Mouse (Mus musculus): ENCODE measurements around the gene Plekhh3. TPM values are rescaled to one million over a fixed set of nuclear protein-coding genes. Genes with fewer than 3 reads are reported as not detected.
"Not testable (repeated sequence)": the region's sequence is repeated elsewhere in the genome, so short reads cannot be mapped to it uniquely, and the experiment has no call there.

Plekhh3 gene
- total RNA-seq, 1 experiment: 3.4 TPM

DNA sequence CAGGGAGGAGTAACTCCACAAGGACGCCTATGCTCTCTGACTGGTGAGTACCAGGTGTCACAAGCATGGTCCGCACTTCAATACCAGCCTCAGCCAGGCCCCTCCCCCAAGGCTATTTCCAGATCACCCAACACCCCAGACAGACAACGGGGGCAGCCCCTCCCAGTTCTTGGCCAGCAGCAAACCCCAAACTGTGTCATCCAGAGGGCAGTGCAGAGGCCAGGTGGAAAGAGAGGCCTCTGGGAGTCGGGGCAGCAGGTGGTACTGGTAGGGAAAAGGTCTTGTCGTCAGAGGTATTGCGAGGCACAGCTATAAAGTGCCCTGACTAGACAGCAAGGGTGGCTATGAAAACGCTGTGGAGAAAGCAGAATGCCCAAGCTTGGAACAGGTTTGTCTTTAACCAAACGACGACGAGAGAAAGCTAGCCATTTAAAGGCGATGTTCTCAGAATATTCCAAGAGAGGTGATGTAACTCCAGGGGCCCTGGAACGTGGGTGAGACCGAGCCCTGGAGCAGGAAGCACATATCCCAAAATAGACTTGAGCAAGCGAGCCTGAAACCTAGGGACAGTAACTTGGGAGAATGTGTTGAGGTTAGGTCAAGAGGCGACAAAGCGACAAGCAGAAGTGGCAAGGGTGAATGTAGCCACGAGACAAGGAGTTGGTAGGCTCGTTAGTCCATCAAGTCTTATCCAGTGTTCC, 40.9 kb downstream of the Plekhh3 start:
- Histone ChIP-seq H3K27ac (ENCODE audit: insufficient read depth, low read depth, low read length, poor library complexity, severe bottlenecking) (no peak overlapping the region), H3K9me3 (ENCODE audit: control insufficient read depth, insufficient read depth, low read depth, low read length) (no peaks in the 10 kb centered on the region), H3K36me3 (ENCODE audit: control insufficient read depth, insufficient read depth, low read length, poor library complexity, severe bottlenecking) (peaks cover 12% of the 10 kb centered on the region; the same call in 1 of the 2 replicates), H3K4me1 (ENCODE audit: control insufficient read depth in 2 of 2, insufficient read depth in 2 of 2, low read length in 2 of 2, poor library complexity in 1 of 2) (peaks cover 0 to 2% of the 10 kb centered on the region in 2 experiments; a peak in 1 of 4 replicates), H3K4me3 (ENCODE audit: insufficient read depth in 1 of 2, low read depth in 1 of 2, low read length in 2 of 2, poor library complexity in 1 of 2, severe bottlenecking in 1 of 2) (no peak overlapping the region), H3K9ac (ENCODE audit: insufficient read depth, low read depth, low read length, poor library complexity, severe bottlenecking) (no peak overlapping the region)
- in situ Hi-C loops (cut with MboI; ENCODE audit: low sequenced_read_pairs in 2 of 2, unreplicated experiment in 2 of 2): no loop called here
- TF ChIP-seq ZC3H11A (IDR thresholded peaks at IDR 0.05; ENCODE audit: borderline replicate concordance, low read depth, low read length) (no peak), ZNF384 (IDR thresholded peaks at IDR 0.05; ENCODE audit: low read depth, low read length) (no peak), CHD2 (IDR thresholded peaks at IDR 0.05; ENCODE audit: low read depth, low read length) (no peak), HCFC1 (IDR thresholded peaks at IDR 0.05; ENCODE audit: borderline replicate concordance, insufficient read depth, low read length) (no peak), MAFK (IDR thresholded peaks at IDR 0.05; ENCODE audit: insufficient read depth, low read depth, low read length) (no peak)
- DNase-seq (ENCODE audit: low read depth, low spot score): no peak

DNA sequence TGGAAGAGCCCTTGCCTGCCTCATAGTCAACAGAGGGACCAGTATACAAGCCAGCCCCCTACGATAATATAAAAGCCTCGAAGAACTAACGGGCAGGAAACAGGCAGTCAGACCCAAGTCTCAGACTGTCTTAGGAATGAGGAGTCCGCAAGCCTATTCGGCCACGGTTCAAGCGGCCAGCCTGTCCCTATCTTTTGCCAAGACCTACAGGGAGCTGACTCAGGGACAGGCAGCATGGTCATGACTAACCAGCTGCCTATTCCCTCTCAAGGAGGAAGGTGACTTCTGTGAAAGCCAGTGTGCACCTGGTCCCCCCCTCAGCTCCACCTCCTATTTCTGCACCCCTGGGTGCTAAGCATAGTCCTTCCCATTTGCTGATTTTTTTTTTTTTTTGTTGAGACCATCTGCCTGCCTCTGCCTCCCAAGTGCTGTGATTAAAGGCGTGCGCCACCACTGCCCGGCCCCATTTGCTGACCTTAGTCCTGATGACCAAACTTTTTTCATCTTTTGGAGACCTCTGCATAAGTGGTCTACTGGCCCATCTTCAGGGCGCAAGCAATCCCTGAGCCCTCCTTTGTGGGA, 42.1 kb downstream of the Plekhh3 start:
- no peak overlapping the region for H3K9ac ChIP-seq (ENCODE audit: insufficient read depth, low read depth, low read length, poor library complexity, severe bottlenecking)
- in situ Hi-C loops (cut with MboI; ENCODE audit: low sequenced_read_pairs in 2 of 2, unreplicated experiment in 2 of 2): no loop called here
- H3K27ac ChIP-seq (ENCODE audit: insufficient read depth, low read depth, low read length, poor library complexity, severe bottlenecking): no peak overlapping the region
- H3K4me3 ChIP-seq (ENCODE audit: insufficient read depth in 1 of 2, low read depth in 1 of 2, low read length in 2 of 2, poor library complexity in 1 of 2, severe bottlenecking in 1 of 2): no peak overlapping the region
- H3K36me3 ChIP-seq (ENCODE audit: control insufficient read depth, insufficient read depth, low read length, poor library complexity, severe bottlenecking): peaks cover 15% of the 10 kb centered on the region; the same call in 1 of the 2 replicates
- TF ChIP-seq ZC3H11A (IDR thresholded peaks at IDR 0.05; ENCODE audit: borderline replicate concordance, low read depth, low read length): no peak
- no peak for TF ChIP-seq CHD2 (IDR thresholded peaks at IDR 0.05; ENCODE audit: low read depth, low read length)
- TF ChIP-seq ZNF384 (IDR thresholded peaks at IDR 0.05; ENCODE audit: low read depth, low read length): no peak
- no peak for TF ChIP-seq HCFC1 (IDR thresholded peaks at IDR 0.05; ENCODE audit: borderline replicate concordance, insufficient read depth, low read length)
- TF ChIP-seq MAFK (IDR thresholded peaks at IDR 0.05; ENCODE audit: insufficient read depth, low read depth, low read length): no peak
- H3K9me3 ChIP-seq (ENCODE audit: control insufficient read depth, insufficient read depth, low read depth, low read length): no peaks in the 10 kb centered on the region
- DNase-seq (ENCODE audit: low read depth, low spot score): no peak
- H3K4me1 ChIP-seq (ENCODE audit: control insufficient read depth in 2 of 2, insufficient read depth in 2 of 2, low read length in 2 of 2, poor library complexity in 1 of 2): peaks cover 0 to 2% of the 10 kb centered on the region in 2 experiments; a peak in 1 of 4 replicates

DNA sequence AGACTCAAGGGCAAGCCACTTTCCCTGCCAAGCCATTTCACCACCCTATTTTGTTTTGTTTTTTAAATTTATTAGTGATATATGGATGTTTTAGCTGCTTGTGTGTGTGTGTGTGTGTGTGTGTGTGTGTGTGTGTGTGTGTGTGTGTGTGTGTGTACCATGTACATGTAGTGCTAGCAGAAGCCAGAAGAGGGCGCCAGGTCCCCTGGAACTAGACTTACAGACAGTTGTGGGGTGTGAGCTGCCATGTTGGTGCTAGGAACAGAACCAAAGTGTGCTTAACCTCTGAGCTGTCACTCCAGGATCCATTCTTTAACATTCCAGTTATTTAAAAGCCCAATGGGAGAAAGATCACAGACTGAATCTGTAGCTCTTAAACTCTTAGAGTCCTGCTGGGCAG, 44.1 kb downstream of the Plekhh3 start:
- no peak overlapping the region for H3K27ac ChIP-seq (ENCODE audit: insufficient read depth, low read depth, low read length, poor library complexity, severe bottlenecking)
- peaks cover 19% of the 10 kb centered on the region; the same call in 1 of the 2 replicates for H3K36me3 ChIP-seq (ENCODE audit: control insufficient read depth, insufficient read depth, low read length, poor library complexity, severe bottlenecking)
- H3K9ac ChIP-seq (ENCODE audit: insufficient read depth, low read depth, low read length, poor library complexity, severe bottlenecking): no peak overlapping the region
- H3K4me3 ChIP-seq (ENCODE audit: insufficient read depth in 1 of 2, low read depth in 1 of 2, low read length in 2 of 2, poor library complexity in 1 of 2, severe bottlenecking in 1 of 2): no peak overlapping the region
- TF ChIP-seq MAFK (IDR thresholded peaks at IDR 0.05; ENCODE audit: insufficient read depth, low read depth, low read length) (no peak), ZC3H11A (IDR thresholded peaks at IDR 0.05; ENCODE audit: borderline replicate concordance, low read depth, low read length) (no peak), ZNF384 (IDR thresholded peaks at IDR 0.05; ENCODE audit: low read depth, low read length) (no peak), CHD2 (IDR thresholded peaks at IDR 0.05; ENCODE audit: low read depth, low read length) (no peak), HCFC1 (IDR thresholded peaks at IDR 0.05; ENCODE audit: borderline replicate concordance, insufficient read depth, low read length) (no peak)
- no peaks in the 10 kb centered on the region for H3K9me3 ChIP-seq (ENCODE audit: control insufficient read depth, insufficient read depth, low read depth, low read length)
- DNase-seq (ENCODE audit: low read depth, low spot score): no peak
- peaks cover 0 to 2% of the 10 kb centered on the region in 2 experiments; a peak in 1 of 4 replicates for H3K4me1 ChIP-seq (ENCODE audit: control insufficient read depth in 2 of 2, insufficient read depth in 2 of 2, low read length in 2 of 2, poor library complexity in 1 of 2)
- in situ Hi-C loops (cut with MboI; ENCODE audit: low sequenced_read_pairs in 2 of 2, unreplicated experiment in 2 of 2): no loop called here

DNA sequence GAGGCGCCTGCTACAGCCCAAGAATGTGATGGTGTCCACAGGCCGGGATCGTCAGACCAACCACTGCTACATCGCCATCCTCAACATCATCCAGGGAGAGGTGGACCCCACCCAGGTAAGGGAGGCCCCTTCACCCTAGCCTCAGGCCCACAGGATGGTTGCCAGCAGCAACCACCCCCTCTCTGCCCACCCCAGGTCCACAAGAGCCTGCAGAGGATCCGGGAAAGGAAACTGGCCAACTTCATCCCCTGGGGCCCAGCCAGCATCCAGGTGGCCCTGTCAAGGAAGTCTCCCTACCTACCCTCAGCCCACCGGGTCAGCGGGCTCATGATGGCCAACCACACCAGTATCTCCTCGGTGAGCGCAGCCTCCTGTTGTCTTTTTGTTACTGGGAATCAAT, 46.1 kb downstream of the Plekhh3 start:
- in situ Hi-C loops (cut with MboI; ENCODE audit: low sequenced_read_pairs in 2 of 2, unreplicated experiment in 2 of 2): not testable (repeated sequence)
- H3K36me3 ChIP-seq (ENCODE audit: control insufficient read depth, insufficient read depth, low read length, poor library complexity, severe bottlenecking): peaks cover 19% of the 10 kb centered on the region; the same call in 1 of the 2 replicates

GRCm38 (mm10) chr11:101124494-101124893, 46.7 kb downstream of the Plekhh3 start:
- H3K9me3 ChIP-seq (ENCODE audit: control insufficient read depth, insufficient read depth, low read depth, low read length); H3K9ac ChIP-seq (ENCODE audit: insufficient read depth, low read depth, low read length, poor library complexity, severe bottlenecking); H3K4me3 ChIP-seq (ENCODE audit: insufficient read depth in 1 of 2, low read depth in 1 of 2, low read length in 2 of 2, poor library complexity in 1 of 2, severe bottlenecking in 1 of 2); in situ Hi-C loops (cut with MboI; ENCODE audit: low sequenced_read_pairs in 2 of 2, unreplicated experiment in 2 of 2); H3K4me1 ChIP-seq (ENCODE audit: control insufficient read depth in 2 of 2, insufficient read depth in 2 of 2, low read length in 2 of 2, poor library complexity in 1 of 2); H3K27ac ChIP-seq (ENCODE audit: insufficient read depth, low read depth, low read length, poor library complexity, severe bottlenecking); DNase-seq (ENCODE audit: low read depth, low spot score): not testable (repeated sequence)
- H3K36me3 ChIP-seq (ENCODE audit: control insufficient read depth, insufficient read depth, low read length, poor library complexity, severe bottlenecking): peaks cover 19% of the 10 kb centered on the region; the same call in 1 of the 2 replicates

More for the DNA sequence above, 46.1 kb downstream of the Plekhh3 start:
- not testable (repeated sequence) for DNase-seq (ENCODE audit: low read depth, low spot score); H3K9ac ChIP-seq (ENCODE audit: insufficient read depth, low read depth, low read length, poor library complexity, severe bottlenecking); H3K4me3 ChIP-seq (ENCODE audit: insufficient read depth in 1 of 2, low read depth in 1 of 2, low read length in 2 of 2, poor library complexity in 1 of 2, severe bottlenecking in 1 of 2); H3K4me1 ChIP-seq (ENCODE audit: control insufficient read depth in 2 of 2, insufficient read depth in 2 of 2, low read length in 2 of 2, poor library complexity in 1 of 2); H3K27ac ChIP-seq (ENCODE audit: insufficient read depth, low read depth, low read length, poor library complexity, severe bottlenecking); H3K9me3 ChIP-seq (ENCODE audit: control insufficient read depth, insufficient read depth, low read depth, low read length)

All from ES-E14 (cell line).